Comparison of ENCODE assay signal across 13 mouse cellular contexts in the genomic region with DNA sequence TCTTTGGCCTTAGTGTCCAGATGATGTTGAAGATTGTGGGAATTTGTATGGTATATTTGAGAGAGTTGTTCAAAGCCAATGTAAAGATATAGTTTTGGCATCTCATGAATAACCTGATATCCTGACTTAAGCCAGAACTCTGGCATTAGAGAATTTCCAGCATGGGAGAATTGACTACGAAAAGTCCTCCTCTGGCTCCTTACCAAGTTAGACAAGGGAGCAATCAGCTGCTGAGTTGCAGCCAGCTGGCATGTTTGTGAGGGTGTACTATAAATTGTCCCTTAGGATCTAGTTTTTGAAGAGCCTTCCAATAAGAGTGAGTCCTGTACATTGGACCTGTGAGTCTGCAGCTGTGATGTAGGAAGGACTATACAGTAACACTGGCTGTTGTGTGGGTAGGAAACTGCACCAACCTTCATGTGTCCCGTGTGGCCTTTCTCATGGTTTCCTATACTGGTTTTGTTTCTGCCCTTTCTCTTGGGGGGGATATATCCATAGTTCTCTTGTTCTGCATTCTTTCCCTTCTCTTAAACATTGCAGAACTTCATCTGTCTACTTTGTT. TPM values are rescaled to one million over a fixed set of nuclear protein-coding genes. Genes with fewer than 3 reads are reported as not detected.
A peak's percentile ranks its signal among the peaks of the same experiment; 100 is the strongest.
DNase-seq lines count a peak whose midpoint lies in the region; ATAC-seq and TF ChIP-seq lines count a peak whose summit lies in the region.
"Had no signal": no experiment of that assay in that cellular context is flagged by ENCODE, and none has a peak within 500 bp of the region (broad histone marks: within the 10 kb centered on the region; RNA-seq: fewer than 3 reads in every experiment).

No protein-coding gene starts in this region.

- intact Hi-C loops in heart, postnatal 10 days (cut with DNase I): no loop called here

- no peak for TF ChIP-seq EP300 in liver, postnatal 0 days (IDR thresholded peaks at IDR 0.05; ENCODE audit: low read depth)

- H3K4me2 ChIP-seq in forebrain, embryonic 14.5 days (ENCODE audit: low read length): no peak overlapping the region
- no peak overlapping the region for H3K4me2 ChIP-seq in forebrain, embryonic 15.5 days (replicated peaks)
- H3K4me2 ChIP-seq in liver, postnatal 0 days (ENCODE audit: low read depth, low read length): no peak overlapping the region

- peaks cover 7% of the 10 kb centered on the region; the same call in 1 of the 2 replicates for H3K36me3 ChIP-seq in forebrain, embryonic 14.5 days (ENCODE audit: control insufficient read depth, insufficient read depth, low read length)
- H3K36me3 ChIP-seq in forebrain, embryonic 15.5 days: no peaks in the 10 kb centered on the region
- H3K36me3 ChIP-seq in liver, adult 2 months (ENCODE audit: control insufficient read depth, insufficient read depth, low read length): no peaks in the 10 kb centered on the region
- no peaks in the 10 kb centered on the region for H3K36me3 ChIP-seq in liver, postnatal 0 days (replicated peaks; ENCODE audit: insufficient read depth, low read length)

- H3K27me3 ChIP-seq in forebrain, embryonic 14.5 days (replicated peaks; ENCODE audit: control insufficient read depth, insufficient read depth, low read length): no peaks in the 10 kb centered on the region
- no peaks in the 10 kb centered on the region for H3K27me3 ChIP-seq in forebrain, embryonic 15.5 days
- no peaks in the 10 kb centered on the region for H3K27me3 ChIP-seq in liver, adult 2 months (ENCODE audit: control insufficient read depth, insufficient read depth, low read length)
- H3K27me3 ChIP-seq in liver, postnatal 0 days (ENCODE audit: insufficient read depth, low read length): no peaks in the 10 kb centered on the region
- H3K27me3 ChIP-seq: CH12.LX, Patski had no signal

- no peaks in the 10 kb centered on the region for H3K4me1 ChIP-seq in forebrain, embryonic 14.5 days (ENCODE audit: control insufficient read depth, insufficient read depth, low read length)
- H3K4me1 ChIP-seq in forebrain, embryonic 15.5 days: no peaks in the 10 kb centered on the region
- peaks cover 2% of the 10 kb centered on the region for H3K4me1 ChIP-seq in liver, adult 2 months (ENCODE audit: control insufficient read depth, insufficient read depth, low read length)
- H3K4me1 ChIP-seq in liver, postnatal 0 days (ENCODE audit: insufficient read depth): peaks cover 11% of the 10 kb centered on the region

- peak; percentile 19 for DNase-seq in forebrain, embryonic 14.5 days (ENCODE audit: low spot score)
- peak; percentile 59 for DNase-seq in liver, adult 2 months (ENCODE audit: extremely low read depth, low read depth, low spot score)
- no peak for DNase-seq in liver, postnatal 0 days
- DNase-seq in brain, adult 2 months (ENCODE audit: low read depth, low spot score): peak; percentile 61
- DNase-seq in heart, postnatal 10 days: peak; percentile 35 to 55
- DNase-seq in layer of hippocampus, adult 9-10 months (ENCODE audit: low spot score): no peak
- DNase-seq in spleen, postnatal 36 days (ENCODE audit: low spot score in 2 of 2): no peak
- DNase-seq: midbrain, embryonic 14.5 days had no signal

- no peak overlapping the region for H3K4me3 ChIP-seq in forebrain, embryonic 14.5 days (ENCODE audit: low read depth, low read length)
- H3K4me3 ChIP-seq in forebrain, embryonic 15.5 days: no peak overlapping the region
- no peak overlapping the region for H3K4me3 ChIP-seq in liver, adult 2 months (ENCODE audit: insufficient read depth, low read depth, low read length)
- H3K4me3 ChIP-seq in liver, postnatal 0 days (ENCODE audit: low read depth, low read length): no peak overlapping the region

- TF ChIP-seq CTCF in liver, adult 2 months (IDR thresholded peaks at IDR 0.05; ENCODE audit: low read depth, low read length): no peak
- TF ChIP-seq CTCF in liver, postnatal 0 days (IDR thresholded peaks at IDR 0.05; ENCODE audit: low read depth): no peak

- H3K9ac ChIP-seq in forebrain, embryonic 14.5 days (ENCODE audit: low read length): no peak overlapping the region
- no peak overlapping the region for H3K9ac ChIP-seq in forebrain, embryonic 15.5 days (replicated peaks)
- no peak overlapping the region for H3K9ac ChIP-seq in liver, adult 2 months (ENCODE audit: low read depth, low read length)
- H3K9ac ChIP-seq in liver, postnatal 0 days (replicated peaks): no peak overlapping the region

- H3K27ac ChIP-seq in forebrain, embryonic 14.5 days (ENCODE audit: low read depth, low read length): no peak overlapping the region
- H3K27ac ChIP-seq in forebrain, embryonic 15.5 days (replicated peaks): no peak overlapping the region
- no peak overlapping the region for H3K27ac ChIP-seq in liver, adult 2 months (replicated peaks; ENCODE audit: insufficient read depth, low read depth, low read length)
- H3K27ac ChIP-seq in liver, postnatal 0 days (ENCODE audit: low read depth): no peak overlapping the region
- H3K27ac ChIP-seq: kidney, postnatal 0 days; macrophage had no signal

- no peaks in the 10 kb centered on the region; the same call in 1 of the 2 replicates for H3K79me2 ChIP-seq in liver, adult 2 months (ENCODE audit: control insufficient read depth, insufficient read depth, low read length)

- H3K9me3 ChIP-seq in forebrain, embryonic 14.5 days (replicated peaks; ENCODE audit: control insufficient read depth, low read length): no peaks in the 10 kb centered on the region
- H3K9me3 ChIP-seq in forebrain, embryonic 15.5 days: no peaks in the 10 kb centered on the region
- no peaks in the 10 kb centered on the region for H3K9me3 ChIP-seq in liver, postnatal 0 days (ENCODE audit: low read length)

- TF ChIP-seq POLR2A in liver, adult 2 months (IDR thresholded peaks at IDR 0.05; ENCODE audit: extremely low read depth, insufficient read depth, low read length): no peak

- no peak for ATAC-seq in forebrain, embryonic 14.5 days
- no peak for ATAC-seq in forebrain, embryonic 15.5 days (replicated peaks)
- no peak for ATAC-seq in liver, postnatal 0 days
- ATAC-seq: Patski had no signal

- 74% methylated on average over 2 of the region's 2 CpGs for WGBS in forebrain, embryonic 14.5 days
- 68% methylated on average over 2 of the region's 2 CpGs for WGBS in forebrain, embryonic 15.5 days
- 42% methylated on average over 2 of the region's 2 CpGs for WGBS in liver, adult 2 months
- 78% methylated on average over 2 of the region's 2 CpGs for WGBS in liver, postnatal 0 days (ENCODE audit: insufficient replicate concordance)

RNA-seq across cellular contexts. Expression of gene Srr, which starts 37.2 kb away (rescaled TPM):
- polyA plus RNA-seq in forebrain, embryonic 14.5 days (2014; fragmentation: Nextera tagmentation; extraction: Ambion mirVana): 45.9 and 56.0 TPM in 2 replicates
- polyA plus RNA-seq in forebrain, embryonic 15.5 days (2015; fragmentation: Nextera tagmentation; extraction: Ambion mirVana): 41.6 and 45.1 TPM in 2 replicates
- total RNA-seq in liver, adult 2 months (2014; rRNA removed): 31.9 and 39.3 TPM in 2 replicates
- polyA plus RNA-seq in liver, adult 2 months (2012; rRNA removed): 24.2 and 35.3 TPM in 2 replicates
- polyA plus RNA-seq in liver, postnatal 0 days (2015; fragmentation: Nextera tagmentation; extraction: Ambion mirVana): 4.4 and 5.2 TPM in 2 replicates
- total RNA-seq in heart, postnatal 10 days (2021): 10 to 100 TPM; 33.2 to 34.5 TPM

RNA-seq across cellular contexts. Expression of gene Smg6, which starts 37.3 kb away (rescaled TPM):
- polyA plus RNA-seq in forebrain, embryonic 14.5 days (2014; fragmentation: Nextera tagmentation; extraction: Ambion mirVana): 12.9 and 13.7 TPM in 2 replicates
- polyA plus RNA-seq in forebrain, embryonic 15.5 days (2015; fragmentation: Nextera tagmentation; extraction: Ambion mirVana): 18.4 and 19.0 TPM in 2 replicates
- total RNA-seq in liver, adult 2 months (2014; rRNA removed): 12.8 and 17.2 TPM in 2 replicates
- polyA plus RNA-seq in liver, adult 2 months (2012; rRNA removed): 16.6 and 16.8 TPM in 2 replicates
- polyA plus RNA-seq in liver, postnatal 0 days (2015; fragmentation: Nextera tagmentation; extraction: Ambion mirVana): 4.7 TPM in 2 replicates
- 10 to 100 TPM; 24.1 to 25.3 TPM for total RNA-seq in heart, postnatal 10 days (2021)

Comparison
In these comparisons a context has a peak if more than half of its experiments do, and no peak if none do; other contexts are left out.
1. DNase-seq: peak in forebrain, embryonic 14.5 days (single experiment), liver, adult 2 months (single experiment), brain, adult 2 months (single experiment) and heart, postnatal 10 days (2 of 2); none in liver, postnatal 0 days (single experiment), layer of hippocampus, adult 9-10 months (single experiment) and spleen, postnatal 36 days (0 of 2).